Mouse (Mus musculus) fibroblast of lung, adult 2 months (primary cell): ENCODE measurements at regions not wholly inside any gene's neighbourhood (a gene's known extent, or its start where the extent isn't known, plus 50 kb on each side); places are given as distances from the start of the nearest gene placed in this dataset.

Experiments
- DNase-seq: peaks from one replicate; pipeline ENCODE4 v3.0.0-alpha.2; 2011; ENCODE audit warnings: low read depth

GRCm38 (mm10) chr1:82042527-82042926, 190.4 kb upstream of the Gm9747 start:
- DNase-seq, result no peak

- no peak for DNase-seq
Measured at GRCm38 (mm10) chr1:82066291-82066690, 166.6 kb upstream of the Gm9747 start.

- DNase-seq, result no peak
Measured at GRCm38 (mm10) chr1:82068571-82068970, 164.3 kb upstream of the Gm9747 start.

GRCm38 (mm10) chr1:82070181-82071109, 162.5 kb upstream of the Gm9747 start:
- no peak for DNase-seq

GRCm38 (mm10) chr1:82089136-82089839, 143.6 kb upstream of the Gm9747 start:
- DNase-seq, result no peak

- DNase-seq, result no peak
Measured at GRCm38 (mm10) chr1:82095101-82095500, 137.8 kb upstream of the Gm9747 start.

GRCm38 (mm10) chr1:82106756-82107155, 126.2 kb upstream of the Gm9747 start:
- DNase-seq, result no peak

GRCm38 (mm10) chr1:82110071-82110635, 122.8 kb upstream of the Gm9747 start:
- DNase-seq, result no peak

GRCm38 (mm10) chr1:82112401-82112800, 120.5 kb upstream of the Gm9747 start:
- DNase-seq, result no peak

GRCm38 (mm10) chr1:82124503-82124902, 108.4 kb upstream of the Gm9747 start:
- no peak for DNase-seq

- peak; percentile 17 for DNase-seq
Measured at GRCm38 (mm10) chr1:82129700-82130275, 103.1 kb upstream of the Gm9747 start.

GRCm38 (mm10) chr1:82132536-82132935, 100.4 kb upstream of the Gm9747 start:
- no peak for DNase-seq

GRCm38 (mm10) chr1:82134938-82135337, 98.0 kb upstream of the Gm9747 start:
- DNase-seq, result no peak

GRCm38 (mm10) chr1:82135761-82136331, 97.1 kb upstream of the Gm9747 start:
- no peak for DNase-seq

GRCm38 (mm10) chr1:82145256-82145655, 87.7 kb upstream of the Gm9747 start:
- DNase-seq, result no peak

- peak; percentile 49 for DNase-seq
Measured at GRCm38 (mm10) chr1:82150219-82151128, 82.4 kb upstream of the Gm9747 start.

- DNase-seq, result no peak
Measured at GRCm38 (mm10) chr1:82155961-82156360, 77.0 kb upstream of the Gm9747 start.

- no peak for DNase-seq
Measured at GRCm38 (mm10) chr1:82157013-82157412, 75.9 kb upstream of the Gm9747 start.

- no peak for DNase-seq
Measured at GRCm38 (mm10) chr1:82158466-82158865, 74.4 kb upstream of the Gm9747 start.

- no peak for DNase-seq
Measured at GRCm38 (mm10) chr1:82159201-82159600, 73.7 kb upstream of the Gm9747 start.

GRCm38 (mm10) chr1:82162926-82163325, 70.0 kb upstream of the Gm9747 start:
- DNase-seq, result no peak
